Mouse (Mus musculus) bone marrow macrophage, adult 2 months (primary cell): ENCODE data around the gene Fgfr2. TPM values are rescaled to one million over a fixed set of nuclear protein-coding genes. Genes with fewer than 3 reads are reported as not detected.

Experiments
- H3K27ac ChIP-seq: 2 replicates; pipeline ENCODE4 v1.5.1; 2012; ENCODE audit warnings: low read depth, low read length; ENCODE audit not compliant: insufficient read depth
- H3K4me1 ChIP-seq: 2 replicates; pipeline ENCODE4 v1.6.1; 2012; ENCODE audit warnings: low read length; ENCODE audit not compliant: control insufficient read depth, insufficient read depth
- H3K4me3 ChIP-seq: 2 replicates; pipeline ENCODE4 v1.5.1; 2012; ENCODE audit warnings: mild to moderate bottlenecking, low read length, moderate library complexity; ENCODE audit not compliant: insufficient read depth
- CTCF ChIP-seq: IDR thresholded peaks from 2 replicates; pipeline ENCODE4 v1.5.1; 2012; ENCODE audit warnings: low read depth, mild to moderate bottlenecking, low read length, moderate library complexity
- POLR2A ChIP-seq: IDR thresholded peaks from 2 replicates; pipeline ENCODE4 v1.6.1; 2012; ENCODE audit warnings: mild to moderate bottlenecking, low read depth, low read length, borderline replicate concordance
- polyA plus RNA-seq: library from polyadenylated mRNA; stranded (reverse); fragments of >200 nt; gene quantifications from 2 replicates; pipeline ENCODE4 v1.2.4, GENCODE M21; 2012; ENCODE audit not compliant: missing spikeins, insufficient read depth, insufficient read length

Fgfr2 gene
- 0.27 and 0.91 TPM in 2 replicates for polyA plus RNA-seq

DNA sequence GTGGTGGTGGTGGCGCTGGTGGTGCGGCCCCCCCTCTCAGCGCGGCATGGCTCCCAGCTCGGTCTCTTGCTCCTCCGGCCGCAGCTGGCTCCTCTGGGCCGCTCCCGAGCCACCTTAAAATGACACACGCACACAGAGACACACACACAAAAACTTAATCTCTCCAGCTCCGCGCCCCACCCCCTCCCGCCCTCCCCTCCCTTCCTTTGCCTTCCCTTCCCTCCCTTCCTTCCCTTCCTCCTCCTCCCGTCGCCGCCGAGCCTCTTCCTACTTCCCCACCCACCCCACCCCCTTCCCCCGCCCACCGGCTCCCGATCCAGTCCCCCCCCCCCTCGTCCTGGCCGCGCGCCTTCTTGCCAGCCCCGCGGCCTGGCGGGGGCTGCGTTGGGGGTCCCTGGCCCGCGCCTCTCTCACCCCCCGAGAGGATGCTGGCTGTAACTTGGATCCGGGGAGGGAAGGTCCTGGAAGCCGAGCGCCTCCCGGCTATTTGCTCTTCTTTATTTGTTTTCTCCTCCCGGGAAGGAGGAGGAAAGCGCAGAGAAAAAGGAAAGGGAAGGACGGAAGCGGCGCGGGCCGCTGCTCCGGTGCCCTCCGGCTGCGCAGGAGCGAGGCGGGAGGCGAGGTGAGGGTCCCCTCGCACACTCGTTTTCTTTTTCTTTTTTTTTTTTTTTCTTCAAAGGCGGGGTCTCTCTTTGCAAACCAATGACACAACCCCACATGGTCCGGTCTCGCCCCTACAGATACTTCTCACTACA lies at the start of gene Fgfr2:
Gene Fgfr2, minus strand, starts transcription at position 107 of the 755 bp plus-strand sequence.
- TF ChIP-seq CTCF (no peak), POLR2A (no peak)
- H3K27ac ChIP-seq = peak within 1 kb of the TSS; percentile 100
- peak within 1 kb of the TSS; percentile 98 for H3K4me3 ChIP-seq
- peaks cover 24% of the 10 kb centered on the region for H3K4me1 ChIP-seq

DNA sequence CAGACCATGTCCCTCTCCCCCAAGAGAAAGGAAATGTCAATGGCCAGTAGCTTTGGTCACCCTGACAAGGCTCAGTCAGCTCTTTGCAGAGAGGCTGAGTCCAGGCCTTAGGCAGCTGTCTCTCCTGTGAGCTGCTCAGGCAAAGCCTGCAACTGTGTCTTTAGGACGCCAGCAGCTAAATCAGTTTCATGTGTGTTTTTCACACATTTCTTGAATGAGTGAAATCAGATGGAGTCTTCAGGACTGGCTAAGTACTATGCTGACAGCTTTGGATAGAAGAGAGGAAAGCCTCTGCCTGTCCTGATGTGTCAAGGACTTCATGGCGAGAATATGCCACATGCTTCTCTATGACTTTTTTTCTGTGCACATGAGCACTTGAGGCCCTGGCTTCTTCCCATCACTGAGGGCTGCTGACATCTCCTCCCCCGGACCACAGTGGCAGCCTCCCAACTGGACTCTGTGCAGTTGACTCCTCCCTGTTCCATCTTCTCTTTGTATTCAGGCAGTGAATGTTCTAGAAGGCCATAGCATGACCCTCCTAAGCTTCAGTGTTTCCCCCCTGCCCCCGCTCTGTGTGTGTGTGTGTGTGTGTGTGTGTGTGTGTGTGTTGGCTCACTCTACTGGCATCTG lies 48.4 kb upstream of the Fgfr2 start:
- Histone ChIP-seq H3K27ac (no peak overlapping the region), H3K4me3 (no peak overlapping the region), H3K4me1 (no peaks in the 10 kb centered on the region)
- no peak for TF ChIP-seq CTCF
- TF ChIP-seq POLR2A = no peak

DNA sequence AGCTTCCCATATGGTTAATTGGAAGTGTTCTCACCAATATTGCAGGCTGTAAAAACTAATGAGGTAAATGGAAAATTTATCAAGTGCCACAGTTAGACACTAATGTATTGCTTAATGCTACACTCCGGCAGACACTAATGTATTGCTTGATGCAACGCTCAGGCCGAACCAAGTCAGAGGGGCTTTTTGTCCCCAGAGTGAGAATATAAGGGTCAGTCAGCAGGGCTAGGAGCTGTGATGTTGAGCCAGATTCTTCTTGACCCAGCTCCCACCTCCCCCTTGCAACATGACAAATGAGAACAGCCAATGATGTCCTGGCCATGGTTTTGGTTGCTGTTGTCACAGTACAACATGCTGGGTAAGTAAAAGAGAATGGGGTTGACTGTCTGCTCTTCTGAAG lies 45.8 kb upstream of the Fgfr2 start:
- Histone ChIP-seq H3K4me1 (no peaks in the 10 kb centered on the region), H3K4me3 (no peak overlapping the region), H3K27ac (no peak overlapping the region)
- TF ChIP-seq CTCF = no peak
- no peak for TF ChIP-seq POLR2A

DNA sequence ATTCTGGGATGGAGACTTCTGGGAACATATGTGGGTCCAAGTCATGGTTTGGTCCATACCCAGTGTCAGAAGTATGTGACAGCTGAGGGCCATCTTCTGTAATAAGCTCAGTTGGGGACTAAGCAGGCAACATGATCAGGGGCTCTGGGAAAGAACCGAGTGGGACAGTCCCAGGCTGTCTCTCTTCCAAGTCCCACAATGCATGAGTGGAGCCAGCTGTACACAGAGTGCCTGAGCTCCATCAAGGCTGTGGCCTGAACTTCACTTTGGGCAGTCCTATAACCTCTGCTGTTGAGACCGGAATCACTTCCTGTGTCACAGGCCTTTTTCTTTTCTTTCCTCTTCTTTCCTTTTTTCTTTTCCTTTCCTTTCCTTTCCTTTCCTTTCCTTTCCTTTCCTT lies 44.8 kb upstream of the Fgfr2 start:
- TF ChIP-seq POLR2A (no peak), CTCF (no peak)
- Histone ChIP-seq H3K27ac (no peak overlapping the region), H3K4me1 (no peaks in the 10 kb centered on the region), H3K4me3 (no peak overlapping the region)

DNA sequence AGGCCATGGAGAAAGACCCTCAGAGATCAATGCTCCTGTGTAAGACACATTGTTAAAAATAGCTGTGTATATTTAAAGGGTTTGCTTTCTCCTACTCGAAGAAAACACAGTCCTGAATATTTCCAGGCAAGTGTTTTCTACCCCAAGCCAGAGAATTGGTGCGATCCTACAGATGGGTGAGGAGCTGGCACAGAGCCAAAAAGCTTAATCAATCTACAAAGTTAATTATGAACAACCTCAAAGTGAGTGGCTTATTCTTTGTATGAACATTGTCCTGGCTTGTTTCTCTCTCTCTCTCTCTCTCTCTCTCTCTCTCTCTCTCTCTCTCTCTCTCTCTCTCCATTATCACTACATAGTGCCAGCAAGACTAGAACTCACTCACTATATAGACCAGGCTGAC lies 41.6 kb upstream of the Fgfr2 start:
- Histone ChIP-seq H3K4me3 (no peak overlapping the region), H3K4me1 (no peaks in the 10 kb centered on the region), H3K27ac (no peak overlapping the region)
- no peak for TF ChIP-seq POLR2A
- TF ChIP-seq CTCF = no peak

DNA sequence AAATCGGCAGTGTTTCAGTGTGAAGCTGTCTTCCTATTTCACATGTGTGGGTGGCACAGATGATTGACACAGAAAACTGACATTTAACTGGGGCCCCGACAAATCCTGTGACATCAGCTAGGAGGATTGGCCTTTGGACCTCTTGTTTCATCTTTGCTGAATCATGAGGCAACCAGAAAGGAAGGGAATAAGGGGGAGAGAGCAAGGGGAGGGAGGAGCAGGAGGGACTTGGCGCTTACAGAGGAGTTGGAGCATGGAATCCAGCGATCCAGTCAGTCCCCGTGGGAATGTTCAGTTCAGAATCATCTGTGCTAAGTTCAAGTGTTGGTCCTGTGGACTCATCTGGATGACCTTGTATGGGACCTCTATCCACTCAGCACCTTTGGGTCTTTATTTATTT lies 39.9 kb upstream of the Fgfr2 start:
- no peak for TF ChIP-seq CTCF
- no peak for TF ChIP-seq POLR2A
- H3K4me1 ChIP-seq = no peaks in the 10 kb centered on the region
- no peak overlapping the region for H3K4me3 ChIP-seq
- H3K27ac ChIP-seq = no peak overlapping the region

DNA sequence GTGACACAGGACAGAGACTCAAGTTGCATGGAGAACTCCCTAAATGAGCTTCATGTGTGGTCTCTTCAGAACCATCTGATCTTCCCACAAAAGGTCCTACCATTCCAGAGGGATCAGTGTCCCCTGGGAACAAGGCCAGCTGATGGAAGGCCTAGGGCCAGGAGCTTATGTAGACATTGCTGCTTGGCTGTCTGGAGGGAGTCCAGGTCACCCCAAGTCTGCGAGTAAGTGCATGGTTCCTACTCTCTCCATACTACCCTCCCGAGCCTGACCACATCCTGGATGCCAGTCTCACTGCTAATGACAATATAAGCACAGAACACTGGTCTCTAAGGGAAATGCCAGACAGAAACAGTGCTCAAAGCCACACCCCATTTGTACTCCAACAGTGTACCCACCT lies 39.0 kb upstream of the Fgfr2 start:
- H3K4me3 ChIP-seq = no peak overlapping the region
- H3K27ac ChIP-seq = no peak overlapping the region
- no peak for TF ChIP-seq CTCF
- TF ChIP-seq POLR2A = no peak
- no peaks in the 10 kb centered on the region for H3K4me1 ChIP-seq

DNA sequence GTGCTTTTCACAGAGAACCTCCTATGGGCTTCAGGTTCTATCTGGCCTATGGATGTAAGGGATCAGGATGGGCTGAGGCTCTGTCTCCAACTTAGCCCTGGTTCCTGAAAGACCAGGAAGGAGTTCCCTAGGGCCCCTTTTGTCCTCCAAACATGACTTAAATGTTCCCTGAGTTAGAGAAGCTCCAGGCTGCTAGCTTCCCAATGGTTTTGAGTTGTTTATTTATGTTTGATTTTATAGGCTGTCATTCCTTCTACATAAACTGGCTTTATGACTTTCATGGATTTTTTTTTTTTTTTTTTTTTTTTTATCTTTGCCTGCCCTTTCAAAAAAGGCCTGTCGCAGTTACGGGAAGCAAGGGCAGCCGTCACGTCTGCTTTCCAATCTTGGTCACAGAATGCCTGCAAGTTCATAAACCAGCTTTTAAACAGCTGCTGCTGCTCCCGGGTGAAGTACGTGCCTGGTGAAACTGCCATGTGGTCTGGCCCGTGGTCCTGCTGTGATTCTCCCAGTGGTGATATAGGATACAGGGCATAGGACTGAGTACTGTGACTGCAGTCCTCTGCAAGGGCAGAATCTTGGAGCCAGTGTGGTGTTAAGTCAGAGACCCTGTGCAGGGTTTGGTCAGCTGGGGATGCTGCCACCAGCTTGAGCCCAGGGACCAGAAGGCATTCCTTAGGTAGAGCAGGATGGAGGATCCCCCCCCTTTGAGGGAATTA lies 38.4 kb upstream of the Fgfr2 start:
- TF ChIP-seq CTCF (no peak), POLR2A (no peak)
- Histone ChIP-seq H3K4me3 (no peak overlapping the region), H3K4me1 (no peaks in the 10 kb centered on the region), H3K27ac (no peak overlapping the region)

DNA sequence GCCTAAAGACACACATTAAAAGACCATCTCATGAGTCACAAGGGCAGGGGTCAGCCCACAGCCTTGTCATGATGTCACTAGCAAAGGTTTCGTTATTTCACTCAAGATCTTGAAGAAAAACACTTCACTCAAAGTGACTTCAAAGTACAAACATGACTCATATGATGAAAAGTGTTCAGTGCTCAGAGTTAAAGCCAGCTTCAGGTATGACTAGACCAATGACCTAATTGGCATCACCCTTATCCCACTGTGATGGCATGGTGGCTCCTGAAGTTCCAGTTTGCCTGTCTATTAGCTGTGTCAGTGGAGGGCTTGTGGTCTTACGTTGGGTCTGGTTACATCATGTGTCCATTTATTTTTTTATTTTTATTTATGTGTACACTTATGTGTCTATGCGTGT lies 36.4 kb upstream of the Fgfr2 start:
- TF ChIP-seq CTCF (no peak), POLR2A (no peak)

DNA sequence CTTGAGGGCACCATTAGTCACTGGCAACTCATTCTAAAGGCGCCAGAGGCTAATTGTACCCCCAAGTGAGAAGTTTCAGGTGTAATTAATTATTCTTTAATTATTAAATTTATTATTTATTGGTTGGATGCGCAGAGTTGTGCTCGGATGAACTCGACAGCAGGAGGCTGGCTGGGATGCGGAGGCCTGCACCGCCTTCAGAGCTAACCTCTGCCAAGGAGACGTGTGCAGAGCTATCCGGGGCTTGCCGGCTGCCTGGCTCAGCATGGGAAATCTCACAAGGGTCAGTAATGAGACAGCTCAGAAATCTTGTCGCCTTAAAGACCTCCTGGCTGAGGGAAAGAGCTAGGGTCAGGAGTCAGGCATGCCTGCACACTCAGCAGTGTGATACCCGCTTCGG lies 32.5 kb upstream of the Fgfr2 start:
- no peak overlapping the region for H3K4me3 ChIP-seq
- H3K27ac ChIP-seq = no peak overlapping the region
- TF ChIP-seq CTCF = no peak
- TF ChIP-seq POLR2A = no peak
- H3K4me1 ChIP-seq = peaks cover 4% of the 10 kb centered on the region

More for the DNA sequence above, 36.4 kb upstream of the Fgfr2 start:
- no peak overlapping the region for H3K4me3 ChIP-seq
- no peaks in the 10 kb centered on the region for H3K4me1 ChIP-seq
- H3K27ac ChIP-seq = no peak overlapping the region
